Mouse (Mus musculus) stomach, embryonic 16.5 days (tissue): ENCODE results near the gene Cyp2f2. TPM values are rescaled to one million over a fixed set of nuclear protein-coding genes. Genes with fewer than 3 reads are reported as not detected.

Experiments used
- ATAC-seq: fragments of 200-750 bp; cut with Nextera tagmentation; 2 replicates; pipeline ENCODE4 v1.8.0; 2017; ENCODE audit warnings: moderate number of reproducible peaks, moderate TSS enrichment; ENCODE audit not compliant: insufficient read depth, low FRiP score
- H3K27ac ChIP-seq: fragments of 300-500 bp; sonication (generic); 2 replicates; pipeline ENCODE4 v1.5.1; 2014; ENCODE audit warnings: low read length
- H3K27me3 ChIP-seq: fragments of 300-500 bp; sonication (generic); 2 replicates; pipeline ENCODE4 v1.6.1; 2014; ENCODE audit warnings: low read length, control low read depth, mixed read lengths; ENCODE audit not compliant: control insufficient read depth, insufficient read depth
- H3K36me3 ChIP-seq: fragments of 300-500 bp; sonication (generic); 2 replicates; pipeline ENCODE4 v1.6.1; 2014; ENCODE audit warnings: low read length; ENCODE audit not compliant: control insufficient read depth, insufficient read depth
- H3K4me1 ChIP-seq: fragments of 300-500 bp; sonication (generic); 2 replicates; pipeline ENCODE4 v1.6.1; 2014; ENCODE audit warnings: low read length, control low read depth, mixed read lengths; ENCODE audit not compliant: control insufficient read depth, insufficient read depth
- H3K4me2 ChIP-seq: fragments of 300-500 bp; sonication (generic); 2 replicates; pipeline ENCODE4 v1.6.1; 2014; ENCODE audit warnings: low read depth, low read length, mixed read lengths
- H3K4me3 ChIP-seq: fragments of 300-500 bp; sonication (generic); replicated peaks from 2 replicates; pipeline ENCODE4 v1.5.1; 2014; ENCODE audit warnings: mild to moderate bottlenecking, low read length
- H3K9ac ChIP-seq: fragments of 300-500 bp; sonication (generic); 2 replicates; pipeline ENCODE4 v1.6.1; 2014; ENCODE audit warnings: low read length
- H3K9me3 ChIP-seq: fragments of 300-500 bp; sonication (generic); replicated peaks from 2 replicates; pipeline ENCODE4 v1.6.1; 2016; ENCODE audit warnings: low read length, control low read depth; ENCODE audit not compliant: control insufficient read depth
- WGBS: fragments of 180-500 bp; shearing (Covaris S2); extraction: QIAGEN DNeasy Blood & Tissue Kit; methylation state at CpG from one replicate; pipeline ENCODE4 v1.1.7; 2014; 5-methylcytosine and 5-hydroxymethylcytosine counted together
- microRNA-seq: library from miRNA; unstranded; fragments of <30 nt; microRNA quantifications from one replicate; pipeline ENCODE4, GENCODE M21; 2016
- polyA plus RNA-seq: library from polyadenylated mRNA; unstranded; fragments of >200 nt; fragmentation: Nextera tagmentation; extraction: Ambion mirVana; gene quantifications from 2 replicates; pipeline ENCODE4 v1.2.1, GENCODE M21; 2015

Cyp2f2 gene
- polyA plus RNA-seq, 1 experiment from 2014 or later, result 137 TPM

GRCm38 (mm10) chr7:27179217-27179918, 59.7 kb downstream of the Cyp2f2 start:
- peak overlapping the region; percentile 58 for H3K4me2 ChIP-seq
- peaks cover 3% of the 10 kb centered on the region for H3K36me3 ChIP-seq
- no peaks in the 10 kb centered on the region for H3K9me3 ChIP-seq
- WGBS, result 42% methylated on average over 16 of the region's 16 CpGs
- peak overlapping the region; percentile 97 for H3K27ac ChIP-seq
- peak overlapping the region; percentile 65 for H3K9ac ChIP-seq
- peaks cover 11% of the 10 kb centered on the region for H3K4me1 ChIP-seq
- ATAC-seq, result no peak
- peak overlapping the region; percentile 91 for H3K4me3 ChIP-seq
- no peaks in the 10 kb centered on the region for H3K27me3 ChIP-seq

- ATAC-seq, result no peak
- Histone ChIP-seq H3K4me2 (no peak overlapping the region), H3K27ac (peak overlapping the region; percentile 97; the same call in 1 of the 2 replicates), H3K36me3 (peaks cover 8% of the 10 kb centered on the region), H3K9ac (no peak overlapping the region), H3K4me3 (no peak overlapping the region), H3K27me3 (no peaks in the 10 kb centered on the region), H3K4me1 (peaks cover 11% of the 10 kb centered on the region), H3K9me3 (no peaks in the 10 kb centered on the region)
- WGBS, result 52% methylated on average over 5 of the region's 5 CpGs
Observed at GRCm38 (mm10) chr7:27180036-27180435, 60.3 kb downstream of the Cyp2f2 start.

GRCm38 (mm10) chr7:27180837-27181695, 61.4 kb downstream of the Cyp2f2 start, which contains the start of the genes Gm21983 and Mia:
Gene Gm21983, minus strand, starts transcription at chr7:27181086.
Gene Mia, minus strand, starts transcription at chr7:27181157.
- no peak within 1 kb of the TSS for H3K4me3 ChIP-seq
- H3K27ac ChIP-seq, result peak within 1 kb of the TSS; percentile 97
- H3K9me3 ChIP-seq, result no peaks in the 10 kb centered on the region
- H3K36me3 ChIP-seq, result peaks cover 18% of the 10 kb centered on the region
- no peak within 1 kb of the TSS for H3K9ac ChIP-seq
- no peak for ATAC-seq
- H3K27me3 ChIP-seq, result no peaks in the 10 kb centered on the region
- H3K4me2 ChIP-seq, result no peak within 1 kb of the TSS
- WGBS, result 64% methylated on average over 14 of the region's 14 CpGs
- peaks cover 11% of the 10 kb centered on the region for H3K4me1 ChIP-seq

GRCm38 (mm10) chr7:27182498-27182897, 62.8 kb downstream of the Cyp2f2 start:
- Histone ChIP-seq H3K4me3 (no peak overlapping the region), H3K4me2 (no peak overlapping the region), H3K9ac (no peak overlapping the region), H3K27me3 (no peaks in the 10 kb centered on the region), H3K4me1 (peaks cover 11% of the 10 kb centered on the region), H3K27ac (no peak overlapping the region), H3K36me3 (peaks cover 24% of the 10 kb centered on the region), H3K9me3 (no peaks in the 10 kb centered on the region)
- no peak for ATAC-seq
- 66% methylated on average over 1 of the region's 1 CpGs for WGBS

Small RNA genes lying within 50 kb of the gene (microRNA-seq; reads per million reads assigned to microRNA genes)
- 0.99 reads per million for gene Mir3101

Other genes with a start within 250 kb of the Cyp2f2 start
- gene Cyp2a22, start 180.5 kb upstream of the Cyp2f2 start, polyA plus RNA-seq, result 0.08 TPM in 1 of 2 replicates, not detected in the other
- 0.14 and 0.22 TPM in 2 replicates for gene Cyp2a12, start 90.8 kb upstream of the Cyp2f2 start, polyA plus RNA-seq
- gene Cyp2t4, start 33.8 kb downstream of the Cyp2f2 start, polyA plus RNA-seq, result 0.18 and 0.31 TPM in 2 replicates
- 55.8 and 56.3 TPM in 2 replicates for gene Egln2, start 46.9 kb downstream of the Cyp2f2 start, polyA plus RNA-seq
- 68.9 and 72.7 TPM in 2 replicates for gene Rab4b, start 59.0 kb downstream of the Cyp2f2 start, polyA plus RNA-seq
- gene Gm21983, start 61.2 kb downstream of the Cyp2f2 start, polyA plus RNA-seq, result not detected in 2 replicates
- gene Mia, start 61.2 kb downstream of the Cyp2f2 start, polyA plus RNA-seq, result 8.0 and 9.3 TPM in 2 replicates
- 3.2 TPM in 2 replicates for gene BC024978, start 75.9 kb downstream of the Cyp2f2 start, polyA plus RNA-seq
- gene Snrpa, start 76.4 kb downstream of the Cyp2f2 start, polyA plus RNA-seq, result 184 and 213 TPM in 2 replicates
- gene Itpkc, start 108.8 kb downstream of the Cyp2f2 start, polyA plus RNA-seq, result 10.3 and 11.0 TPM in 2 replicates
- gene Coq8b, start 113.1 kb downstream of the Cyp2f2 start, polyA plus RNA-seq, result 26.4 TPM in 2 replicates
- gene Numbl, start 138.5 kb downstream of the Cyp2f2 start, polyA plus RNA-seq, result 13.7 and 15.8 TPM in 2 replicates
- 170 and 202 TPM in 2 replicates for gene Ltbp4, start 217.8 kb downstream of the Cyp2f2 start, polyA plus RNA-seq
- gene Shkbp1, start 236.1 kb downstream of the Cyp2f2 start, polyA plus RNA-seq, result 41.0 and 41.7 TPM in 2 replicates
- gene Gm20479, start 237.5 kb downstream of the Cyp2f2 start, polyA plus RNA-seq, result 3.0 TPM in 1 of 2 replicates, not detected in the other